Mouse (Mus musculus) adrenal gland, adult (tissue): ENCODE measurements around the gene Gm42906.

Experiments
- DNase-seq, 2 experiments: peaks; one replicate each; pipeline ENCODE4 v3.0.0; 2022 to 2023; ENCODE audit warnings: low spot score in 1 of 2; ENCODE audit not compliant: inconsistent age in 2 of 2

The Gm42906 gene

GRCm38 (mm10) chr5:151428113-151428756, at the start of gene Gm42906:
Gm42906 (minus strand) TSS chr5:151428163.
- DNase-seq = no peak

GRCm38 (mm10) chr5:151445695-151446094, 17.7 kb upstream of the Gm42906 start:
- DNase-seq = no peak

- no peak for DNase-seq
Measured at GRCm38 (mm10) chr5:151435106-151435505, 7.1 kb upstream of the Gm42906 start.

- no peak for DNase-seq
Measured at GRCm38 (mm10) chr5:151426466-151426865, 1.5 kb downstream of the Gm42906 start.

GRCm38 (mm10) chr5:151422692-151423091, 5.3 kb downstream of the Gm42906 start:
- no peak for DNase-seq

GRCm38 (mm10) chr5:151421859-151422258, 6.1 kb downstream of the Gm42906 start:
- DNase-seq = no peak

- no peak for DNase-seq
Measured at GRCm38 (mm10) chr5:151418551-151418950, 9.4 kb downstream of the Gm42906 start.

GRCm38 (mm10) chr5:151417421-151418038, 10.4 kb downstream of the Gm42906 start:
- peak; percentile 27 to 78 for DNase-seq

- peak in 1 of 2 experiments; percentile 60 for DNase-seq
Measured at GRCm38 (mm10) chr5:151416988-151417387, 11.0 kb downstream of the Gm42906 start.

GRCm38 (mm10) chr5:151413617-151414016, 14.3 kb downstream of the Gm42906 start:
- DNase-seq = no peak

- DNase-seq = no peak
Measured at GRCm38 (mm10) chr5:151412666-151413463, 15.1 kb downstream of the Gm42906 start.

GRCm38 (mm10) chr5:151410006-151410405, 18.0 kb downstream of the Gm42906 start:
- DNase-seq = no peak

GRCm38 (mm10) chr5:151409282-151409681, 18.7 kb downstream of the Gm42906 start:
- no peak for DNase-seq

- no peak for DNase-seq
Measured at GRCm38 (mm10) chr5:151408124-151408900, 19.7 kb downstream of the Gm42906 start.

- DNase-seq = no peak
Measured at GRCm38 (mm10) chr5:151407493-151407892, 20.5 kb downstream of the Gm42906 start.

GRCm38 (mm10) chr5:151406276-151406675, 21.7 kb downstream of the Gm42906 start:
- no peak for DNase-seq

GRCm38 (mm10) chr5:151405314-151405903, 22.6 kb downstream of the Gm42906 start:
- no peak for DNase-seq

GRCm38 (mm10) chr5:151403586-151403985, 24.4 kb downstream of the Gm42906 start:
- no peak for DNase-seq

- DNase-seq = no peak
Measured at GRCm38 (mm10) chr5:151400557-151400944, 27.4 kb downstream of the Gm42906 start.

- no peak for DNase-seq
Measured at GRCm38 (mm10) chr5:151399918-151400556, 27.9 kb downstream of the Gm42906 start.
